Mouse (Mus musculus) kidney, postnatal 0 days (tissue): ENCODE data around the gene Tgif2. TPM values are rescaled to one million over a fixed set of nuclear protein-coding genes. Genes with fewer than 3 reads are reported as not detected.
"Not testable (repeated sequence)": the region's sequence is repeated elsewhere in the genome, so short reads cannot be mapped to it uniquely, and the experiment has no call there.

ENCODE experiments used
- ATAC-seq: fragments of 200-750 bp; cut with Nextera tagmentation; replicated peaks from 2 replicates; pipeline ENCODE4 v1.8.0; 2017; ENCODE audit warnings: low read depth, moderate number of reproducible peaks, moderate TSS enrichment, moderate library complexity; ENCODE audit not compliant: low FRiP score
- DNase-seq: peaks from one replicate; pipeline ENCODE4 v3.0.0-alpha.2; 2016; ENCODE audit warnings: low spot score
- H3K27ac ChIP-seq: fragments of 300-500 bp; sonication (generic); 2 replicates; pipeline ENCODE4 v1.5.1; 2014; ENCODE audit warnings: mild to moderate bottlenecking
- H3K27me3 ChIP-seq: fragments of 300-500 bp; sonication (generic); 2 replicates; pipeline ENCODE4 v1.6.1; 2014; ENCODE audit warnings: low read length, mixed read lengths; ENCODE audit not compliant: insufficient read depth
- H3K36me3 ChIP-seq: fragments of 300-500 bp; sonication (generic); 2 replicates; pipeline ENCODE4 v1.6.1; 2014; ENCODE audit warnings: low read length, mixed read lengths; ENCODE audit not compliant: insufficient read depth
- H3K4me1 ChIP-seq: fragments of 300-500 bp; sonication (generic); replicated peaks from 2 replicates; pipeline ENCODE4 v1.6.1; 2014; ENCODE audit warnings: antibody characterized with exemption, low read length, mixed read lengths; ENCODE audit not compliant: insufficient read depth
- H3K4me2 ChIP-seq: fragments of 300-500 bp; sonication (generic); 2 replicates; pipeline ENCODE4 v1.6.1; 2014; ENCODE audit warnings: mild to moderate bottlenecking, low read length, moderate library complexity, mixed read lengths
- H3K4me3 ChIP-seq: fragments of 300-500 bp; sonication (generic); replicated peaks from 2 replicates; pipeline ENCODE4 v1.5.1; 2014; ENCODE audit warnings: low read depth, low read length
- H3K9ac ChIP-seq: fragments of 300-500 bp; sonication (generic); 2 replicates; pipeline ENCODE4 v1.6.1; 2014; ENCODE audit warnings: low read depth, low read length
- H3K9me3 ChIP-seq: fragments of 300-500 bp; sonication (generic); replicated peaks from 2 replicates; pipeline ENCODE4 v1.6.1; 2016; ENCODE audit warnings: low read length, inconsistent platforms, mixed read lengths
- CTCF ChIP-seq: IDR thresholded peaks from 2 replicates; pipeline ENCODE4 v1.5.1; 2016; ENCODE audit warnings: antibody characterized with exemption, low read depth, mild to moderate bottlenecking, moderate library complexity
- WGBS: fragments of 180-500 bp; shearing (Covaris S2); extraction: QIAGEN DNeasy Blood & Tissue Kit; methylation state at CpG from one replicate; pipeline ENCODE4 v1.1.7; 2014; 5-methylcytosine and 5-hydroxymethylcytosine counted together
- polyA plus RNA-seq: library from polyadenylated mRNA; unstranded; fragments of >200 nt; fragmentation: Nextera tagmentation; extraction: Ambion mirVana; gene quantifications from 2 replicates; pipeline ENCODE4 v1.2.1, GENCODE M21; 2015

The Tgif2 gene
- polyA plus RNA-seq, result 38.2 and 40.6 TPM in 2 replicates

GRCm38 (mm10) chr2:156839319-156840191, at the start of gene Tgif2:
Tgif2 (plus strand) TSS chr2:156840007.
- H3K9me3 ChIP-seq, result no peaks in the 10 kb centered on the region
- WGBS, result 2% methylated on average over 60 of the region's 61 CpGs
- no peaks in the 10 kb centered on the region for H3K27me3 ChIP-seq
- H3K27ac ChIP-seq, result peak within 1 kb of the TSS; percentile 95
- peak within 1 kb of the TSS; percentile 68 for H3K4me2 ChIP-seq
- TF ChIP-seq CTCF, result no peak
- ATAC-seq (peak; percentile 84), DNase-seq (peak; percentile 96)
- H3K4me1 ChIP-seq, result peaks cover 31% of the 10 kb centered on the region
- H3K4me3 ChIP-seq, result peak within 1 kb of the TSS; percentile 89
- H3K36me3 ChIP-seq, result no peaks in the 10 kb centered on the region
- peak within 1 kb of the TSS; percentile 93 for H3K9ac ChIP-seq

- WGBS, result 52% methylated on average over 1 of the region's 1 CpGs
- H3K36me3 ChIP-seq, result no peaks in the 10 kb centered on the region
- H3K27me3 ChIP-seq, result no peaks in the 10 kb centered on the region
- H3K9me3 ChIP-seq, result no peaks in the 10 kb centered on the region
- DNase-seq (no peak), ATAC-seq (no peak)
- TF ChIP-seq CTCF, result no peak
- no peak overlapping the region for H3K27ac ChIP-seq
- no peak overlapping the region for H3K9ac ChIP-seq
- H3K4me3 ChIP-seq, result no peak overlapping the region
- no peak overlapping the region for H3K4me2 ChIP-seq
- H3K4me1 ChIP-seq, result no peaks in the 10 kb centered on the region; the same call in 1 of the 2 replicates
Observed at GRCm38 (mm10) chr2:156798516-156798915, 41.3 kb upstream of the Tgif2 start.

- Histone ChIP-seq H3K4me2 (no peak overlapping the region), H3K9me3 (no peaks in the 10 kb centered on the region), H3K36me3 (no peaks in the 10 kb centered on the region), H3K9ac (no peak overlapping the region), H3K27ac (no peak overlapping the region), H3K4me3 (no peak overlapping the region), H3K4me1 (no peaks in the 10 kb centered on the region; the same call in 1 of the 2 replicates), H3K27me3 (no peaks in the 10 kb centered on the region)
- 78% methylated on average over 4 of the region's 4 CpGs for WGBS
- no peak for ATAC-seq
- no peak for TF ChIP-seq CTCF
- DNase-seq, result no peak
Observed at GRCm38 (mm10) chr2:156801045-156801444, 38.8 kb upstream of the Tgif2 start.

GRCm38 (mm10) chr2:156802116-156802515, 37.7 kb upstream of the Tgif2 start:
- not testable (repeated sequence) for H3K4me2 ChIP-seq, H3K4me3 ChIP-seq, H3K9ac ChIP-seq, H3K27me3 ChIP-seq, ATAC-seq, H3K9me3 ChIP-seq, H3K4me1 ChIP-seq, DNase-seq, H3K36me3 ChIP-seq, H3K27ac ChIP-seq
- 35% methylated on average over 9 of the region's 9 CpGs for WGBS

- WGBS, result 65% methylated on average over 4 of the region's 4 CpGs
- Histone ChIP-seq H3K27me3 (no peaks in the 10 kb centered on the region), H3K36me3 (no peaks in the 10 kb centered on the region), H3K4me2 (no peak overlapping the region), H3K27ac (no peak overlapping the region), H3K9ac (no peak overlapping the region), H3K9me3 (no peaks in the 10 kb centered on the region), H3K4me1 (no peaks in the 10 kb centered on the region; the same call in 1 of the 2 replicates), H3K4me3 (no peak overlapping the region)
- ATAC-seq (no peak), DNase-seq (no peak)
- TF ChIP-seq CTCF, result no peak
Observed at GRCm38 (mm10) chr2:156803698-156804372, 36.0 kb upstream of the Tgif2 start.

GRCm38 (mm10) chr2:156804589-156804988, 35.2 kb upstream of the Tgif2 start:
- no peak overlapping the region for H3K9ac ChIP-seq
- DNase-seq (no peak), ATAC-seq (no peak)
- H3K4me3 ChIP-seq, result no peak overlapping the region
- no peaks in the 10 kb centered on the region for H3K27me3 ChIP-seq
- no peaks in the 10 kb centered on the region for H3K9me3 ChIP-seq
- no peak overlapping the region for H3K27ac ChIP-seq
- no peaks in the 10 kb centered on the region for H3K36me3 ChIP-seq
- 89% methylated on average over 4 of the region's 4 CpGs for WGBS
- no peaks in the 10 kb centered on the region; the same call in 1 of the 2 replicates for H3K4me1 ChIP-seq
- no peak overlapping the region for H3K4me2 ChIP-seq
- TF ChIP-seq CTCF, result no peak
